Mouse (Mus musculus): Measurements from ENCODE around the gene Spryd3. TPM values are rescaled to one million over a fixed set of nuclear protein-coding genes. Genes with fewer than 3 reads are reported as not detected.

The Spryd3 gene
- total RNA-seq (2012; rRNA removed) (26.5 and 29.3 TPM in 2 replicates), polyA plus RNA-seq (2012; ENCODE audit: insufficient read depth in 1 of 2, insufficient read length in 2 of 2, low read depth in 1 of 2, low replicate concordance in 2 of 2, missing spikeins in 1 of 2) (10 to 100 TPM in 1 of 2 experiments, not detected in 1; 35.4 TPM)

DNA sequence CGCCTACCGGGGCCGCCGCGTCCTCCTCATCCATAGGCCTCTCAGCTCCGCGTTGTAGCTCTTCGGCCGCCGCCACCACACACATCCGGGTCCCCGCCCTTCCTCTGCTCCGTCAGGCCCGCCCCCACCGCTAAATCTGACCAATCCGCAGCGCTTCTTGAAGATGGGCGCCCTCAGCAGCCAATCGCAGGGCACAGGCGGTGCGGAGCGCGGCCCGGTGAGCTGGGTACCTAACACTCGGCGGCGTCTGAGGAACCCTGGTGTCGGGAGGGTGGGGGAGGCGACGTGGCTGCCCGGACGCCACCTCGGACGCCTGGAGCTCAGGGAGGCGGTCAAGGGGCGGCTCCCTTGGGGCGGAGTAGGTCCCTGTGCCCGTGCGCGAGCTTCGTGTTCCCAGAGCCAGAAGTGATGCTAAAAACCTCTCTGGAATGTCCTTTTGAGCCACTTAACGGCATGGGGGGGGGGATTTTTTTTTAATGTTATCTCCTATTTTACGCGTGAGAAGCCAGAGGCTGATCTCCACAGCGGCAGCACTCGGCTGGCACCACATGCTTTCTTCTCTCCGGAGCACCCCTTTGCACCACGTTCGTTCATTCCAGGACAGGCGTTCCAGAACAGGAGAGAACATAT lies at the start of gene Spryd3:
Gene Spryd3 (minus strand): TSS at position 106 of the 630 bp plus-strand sequence.
- no peaks in the 10 kb centered on the region for H3K9me3 ChIP-seq (replicated peaks; ENCODE audit: insufficient read depth, low read length)
- H3K36me3 ChIP-seq (ENCODE audit: control insufficient read depth in 1 of 2, insufficient read depth in 2 of 2, low read length in 2 of 2), result peaks cover 3 to 16% of the 10 kb centered on the region in 2 experiments
- H3K9ac ChIP-seq (ENCODE audit: control insufficient read depth, low read depth, low read length, poor library complexity, severe bottlenecking), result peak within 1 kb of the TSS; percentile 88
- DNase-seq (ENCODE audit: low read depth, low spot score), result peak; percentile 99
- peaks cover 12% of the 10 kb centered on the region for H3K79me2 ChIP-seq (ENCODE audit: control insufficient read depth, insufficient read depth, low read length, poor library complexity)
- H3K27ac ChIP-seq (ENCODE audit: control insufficient read depth, low read depth, low read length), result peak within 1 kb of the TSS; percentile 40
- no peaks in the 10 kb centered on the region for H3K27me3 ChIP-seq (ENCODE audit: control insufficient read depth in 1 of 2, insufficient read depth in 2 of 2, low read length in 2 of 2)
- peak within 1 kb of the TSS; percentile 93 to 97 for H3K4me3 ChIP-seq (ENCODE audit: control insufficient read depth in 1 of 2, insufficient read depth in 1 of 2, low read depth in 2 of 2, low read length in 2 of 2)
- peaks cover 9 to 12% of the 10 kb centered on the region in 2 experiments for H3K4me1 ChIP-seq (ENCODE audit: control insufficient read depth in 1 of 2, insufficient read depth in 2 of 2, low read length in 2 of 2)
- TF ChIP-seq POLR2AphosphoS5 (IDR thresholded peaks at IDR 0.05; ENCODE audit: borderline replicate concordance, low read depth, low read length) (no peak), NRF1 (IDR thresholded peaks at IDR 0.05; ENCODE audit: insufficient read depth, low read depth, low read length, poor library complexity, severe bottlenecking) (peak; percentile 46; the same call in 1 of the 2 replicates), MAFK (IDR thresholded peaks at IDR 0.05; ENCODE audit: borderline replicate concordance, low read depth, low read length) (no peak), ZC3H11A (IDR thresholded peaks at IDR 0.05; ENCODE audit: low read depth, low read length) (no peak), USF2 (IDR thresholded peaks at IDR 0.05; ENCODE audit: borderline replicate concordance in 1 of 2, insufficient read depth in 1 of 2, low read depth in 1 of 2, low read length in 2 of 2) (no peak), MYB (IDR thresholded peaks at IDR 0.05; ENCODE audit: low read depth, low read length) (no peak), CTCF (IDR thresholded peaks at IDR 0.05 in 2 of 3, conservative IDR thresholded peaks at IDR 0.05 in 1 of 3; ENCODE audit: control insufficient read depth in 1 of 3, insufficient read depth in 1 of 3, low read depth in 2 of 3, low read length in 3 of 3, poor library complexity in 1 of 3, severe bottlenecking in 1 of 3) (no peak), ZMIZ1 (IDR thresholded peaks at IDR 0.05; ENCODE audit: low read depth, low read length) (peak; percentile 49), SMC3 (IDR thresholded peaks at IDR 0.05; ENCODE audit: low read depth, low read length) (no peak), JUND (IDR thresholded peaks at IDR 0.05; ENCODE audit: low read depth, low read length) (no peak), CHD1 (IDR thresholded peaks at IDR 0.05; ENCODE audit: low read depth, low read length) (no peak), MAZ (IDR thresholded peaks at IDR 0.05; ENCODE audit: low read depth, low read length) (peak; percentile 94), BHLHE40 (IDR thresholded peaks at IDR 0.05; ENCODE audit: borderline replicate concordance, low read depth, low read length) (peak; percentile 62), ZNF384 (IDR thresholded peaks at IDR 0.05; ENCODE audit: low read depth, low read length) (peak; percentile 86), UBTF (IDR thresholded peaks at IDR 0.05; ENCODE audit: borderline replicate concordance, insufficient read depth, low read depth, low read length) (0 out of 2 replicates have a peak, but pooled peaks have one; percentile 84), POLR2AphosphoS2 (IDR thresholded peaks at IDR 0.05; ENCODE audit: low read length) (peak; percentile 59; the same call in 1 of the 2 replicates), POLR2A (IDR thresholded peaks at IDR 0.05; ENCODE audit: control insufficient read depth in 1 of 2, insufficient read depth in 1 of 2, low read depth in 1 of 2, low read length in 2 of 2, poor library complexity in 1 of 2) (peak; percentile 75 to 86), TBP (IDR thresholded peaks at IDR 0.05; ENCODE audit: low read depth, low read length) (0 out of 2 replicates have a peak, but pooled peaks have one; percentile 39), MYC (IDR thresholded peaks at IDR 0.05; ENCODE audit: low read depth, low read length) (peak; percentile 81; the same call in 1 of the 2 replicates), CHD2 (IDR thresholded peaks at IDR 0.05; ENCODE audit: low read length) (peak; percentile 90), E2F4 (IDR thresholded peaks at IDR 0.05; ENCODE audit: borderline replicate concordance, low read depth, low read length) (no peak; the same call in 1 of the 2 replicates), KAT2A (conservative IDR thresholded peaks at IDR 0.05; ENCODE audit: low read depth, low read length) (no peak; the same call in 1 of the 2 replicates), GABPA (IDR thresholded peaks at IDR 0.05; ENCODE audit: low read depth, low read length) (no peak), SIN3A (IDR thresholded peaks at IDR 0.05; ENCODE audit: low read length) (peak; percentile 90), USF1 (IDR thresholded peaks at IDR 0.05; ENCODE audit: low read depth, low read length) (0 out of 2 replicates have a peak, but pooled peaks have one; percentile 10), GATA1 (IDR thresholded peaks at IDR 0.05; ENCODE audit: low read depth, low read length) (no peak), RAD21 (IDR thresholded peaks at IDR 0.05; ENCODE audit: low read depth, low read length) (no peak), TAL1 (IDR thresholded peaks at IDR 0.05; ENCODE audit: low read length) (no peak), MEF2A (IDR thresholded peaks at IDR 0.05; ENCODE audit: extremely low read depth, insufficient replicate concordance, low read depth, low read length, poor library complexity, severe bottlenecking) (no peak), ELF1 (IDR thresholded peaks at IDR 0.05; ENCODE audit: low read depth, low read length) (peak; percentile 93), MAX (IDR thresholded peaks at IDR 0.05; ENCODE audit: low read length) (peak; percentile 65), NELFE (IDR thresholded peaks at IDR 0.05; ENCODE audit: low read depth, low read length) (peak; percentile 80), HCFC1 (IDR thresholded peaks at IDR 0.05; ENCODE audit: low read depth, low read length) (peak; percentile 82), EP300 (IDR thresholded peaks at IDR 0.05; ENCODE audit: low read depth in 1 of 2, low read length in 2 of 2) (peak; percentile 16 to 33; a peak in 1 of 4 replicates), RCOR1 (IDR thresholded peaks at IDR 0.05; ENCODE audit: low read depth, low read length) (peak; percentile 40; the same call in 1 of the 2 replicates)
